Mouse (Mus musculus): ENCODE data around the gene Defa26. TPM values are rescaled to one million over a fixed set of nuclear protein-coding genes. Genes with fewer than 3 reads are reported as not detected.
"Not testable (repeated sequence)": the region's sequence is repeated elsewhere in the genome, so short reads cannot be mapped to it uniquely, and the experiment has no call there.

Defa26 gene
- not detected in 2 replicates for polyA plus RNA-seq (2014; fragmentation: Nextera tagmentation; extraction: Ambion mirVana)

DNA sequence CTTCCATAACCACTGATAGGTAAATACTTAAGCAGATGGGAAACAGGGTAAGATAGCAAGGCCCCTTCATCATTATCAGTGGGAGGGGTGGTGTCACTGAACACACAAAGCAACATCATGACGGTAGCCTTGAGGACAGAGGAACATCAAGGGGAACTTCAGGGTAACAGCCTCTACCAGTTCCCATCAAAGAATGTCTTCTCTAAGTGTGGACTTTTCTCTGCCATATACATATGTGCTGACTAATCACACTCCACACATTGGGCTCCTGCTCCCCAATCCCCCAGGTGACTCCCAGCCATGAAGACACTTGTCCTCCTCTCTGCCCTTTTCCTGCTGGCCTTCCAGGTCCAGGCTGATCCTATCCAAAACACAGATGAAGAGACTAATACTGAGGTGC lies at the start of gene Defa26:
TSS of gene Defa26 (plus strand) at position 301 of the 400 bp plus-strand sequence.
- WGBS, result no CpG with 5 or more reads among the region's 1 CpGs
- not testable (repeated sequence) for ATAC-seq (ENCODE audit: low FRiP score, low TSS enrichment); H3K9me3 ChIP-seq (ENCODE audit: control insufficient read depth, low read length); H3K4me3 ChIP-seq (ENCODE audit: low read length); H3K27ac ChIP-seq (ENCODE audit: low read depth, low read length); H3K9ac ChIP-seq (ENCODE audit: low read depth, low read length); H3K4me2 ChIP-seq (replicated peaks; ENCODE audit: low read depth, low read length); H3K4me1 ChIP-seq (ENCODE audit: control insufficient read depth, insufficient read depth, low read length); H3K27me3 ChIP-seq (ENCODE audit: control insufficient read depth, insufficient read depth, low read length); H3K36me3 ChIP-seq (ENCODE audit: control insufficient read depth, insufficient read depth, low read length)

DNA sequence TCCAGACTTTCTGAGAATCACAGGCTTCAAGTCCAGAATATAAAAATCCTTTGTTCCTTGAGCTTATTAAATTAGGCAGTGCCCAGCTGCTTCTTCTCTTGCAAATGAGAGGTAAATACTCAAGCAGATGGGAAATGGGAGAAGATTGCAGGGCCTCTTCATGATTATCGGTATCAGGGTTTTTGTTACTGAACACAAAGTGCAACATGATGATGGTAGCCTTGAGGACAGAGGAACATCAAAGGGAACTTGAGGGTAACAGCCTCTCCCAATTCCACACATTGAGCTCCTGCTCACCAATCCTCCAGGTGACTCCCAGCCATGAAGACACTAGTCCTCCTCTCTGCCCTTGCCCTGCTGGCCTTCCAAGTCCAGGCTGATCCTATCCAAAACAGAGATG lies 35.3 kb upstream of the Defa26 start, which contains the start of gene Defa28:
TSS of gene Defa28 (plus strand) at position 301 of the 400 bp plus-strand sequence.
- not testable (repeated sequence) for H3K36me3 ChIP-seq (ENCODE audit: control insufficient read depth, insufficient read depth, low read length); H3K4me1 ChIP-seq (ENCODE audit: control insufficient read depth, insufficient read depth, low read length); H3K4me2 ChIP-seq (replicated peaks; ENCODE audit: low read depth, low read length); H3K27me3 ChIP-seq (ENCODE audit: control insufficient read depth, insufficient read depth, low read length); ATAC-seq (ENCODE audit: low FRiP score, low TSS enrichment); H3K9ac ChIP-seq (ENCODE audit: low read depth, low read length); H3K27ac ChIP-seq (ENCODE audit: low read depth, low read length); H3K9me3 ChIP-seq (ENCODE audit: control insufficient read depth, low read length); H3K4me3 ChIP-seq (ENCODE audit: low read length)
- no CpG with 5 or more reads among the region's 1 CpGs for WGBS

DNA sequence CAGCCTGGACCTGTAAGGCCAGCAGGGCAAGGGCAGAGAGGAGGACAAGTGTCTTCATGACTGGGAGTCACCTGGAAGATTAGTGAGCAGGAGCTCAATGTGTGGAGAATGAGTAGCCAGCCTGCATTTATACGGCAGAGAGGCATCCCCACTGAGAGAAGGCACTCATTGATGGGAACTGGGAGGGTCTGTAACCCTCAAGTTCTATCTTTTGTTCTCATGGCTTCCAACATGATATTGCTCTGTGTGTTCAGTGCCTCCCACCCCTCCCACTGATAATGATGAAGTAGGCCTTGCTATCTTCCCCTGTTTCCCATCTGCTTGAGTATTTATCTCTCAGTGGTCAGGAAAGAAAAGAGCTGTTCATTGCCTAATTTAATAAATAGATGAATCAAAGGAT lies 23.6 kb upstream of the Defa26 start, which contains the start of gene Gm7861:
TSS of gene Gm7861 (minus strand) at position 101 of the 400 bp plus-strand sequence.
- not testable (repeated sequence) for H3K4me1 ChIP-seq (ENCODE audit: control insufficient read depth, insufficient read depth, low read length); H3K27me3 ChIP-seq (ENCODE audit: control insufficient read depth, insufficient read depth, low read length); H3K27ac ChIP-seq (ENCODE audit: low read depth, low read length); H3K36me3 ChIP-seq (ENCODE audit: control insufficient read depth, insufficient read depth, low read length); H3K9me3 ChIP-seq (ENCODE audit: control insufficient read depth, low read length); H3K4me3 ChIP-seq (ENCODE audit: low read length); ATAC-seq (ENCODE audit: low FRiP score, low TSS enrichment); H3K4me2 ChIP-seq (replicated peaks; ENCODE audit: low read depth, low read length); H3K9ac ChIP-seq (ENCODE audit: low read depth, low read length)
- WGBS, result no CpG with 5 or more reads among the region's 1 CpGs

DNA sequence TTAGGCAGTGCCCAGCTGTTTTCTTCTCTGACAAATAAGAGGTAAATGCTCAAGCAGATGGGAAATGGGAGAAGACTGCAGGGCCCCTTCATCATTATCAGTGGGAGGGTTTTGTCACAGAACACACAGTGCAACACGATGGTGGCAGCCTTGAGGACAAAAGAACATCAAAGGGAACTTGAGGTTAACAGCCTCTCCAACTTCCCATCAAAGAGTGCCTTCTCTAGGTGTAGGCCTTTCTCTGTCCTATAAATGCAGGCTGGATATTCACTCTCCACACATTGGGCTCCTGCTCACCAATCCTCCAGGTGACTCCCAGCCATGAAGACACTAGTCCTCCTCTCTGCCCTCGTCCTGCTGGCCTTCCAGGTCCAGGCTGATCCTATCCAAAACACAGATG lies 37.5 kb downstream of the Defa26 start, which contains the start of gene Defa17:
TSS of gene Defa17 (plus strand) at position 301 of the 400 bp plus-strand sequence.
- not testable (repeated sequence) for H3K4me1 ChIP-seq (ENCODE audit: control insufficient read depth, insufficient read depth, low read length); H3K27ac ChIP-seq (ENCODE audit: low read depth, low read length); H3K27me3 ChIP-seq (ENCODE audit: control insufficient read depth, insufficient read depth, low read length); H3K36me3 ChIP-seq (ENCODE audit: control insufficient read depth, insufficient read depth, low read length); H3K9me3 ChIP-seq (ENCODE audit: control insufficient read depth, low read length); ATAC-seq (ENCODE audit: low FRiP score, low TSS enrichment); H3K4me3 ChIP-seq (ENCODE audit: low read length); H3K4me2 ChIP-seq (replicated peaks; ENCODE audit: low read depth, low read length); H3K9ac ChIP-seq (ENCODE audit: low read depth, low read length)
- no CpG with 5 or more reads among the region's 2 CpGs for WGBS

DNA sequence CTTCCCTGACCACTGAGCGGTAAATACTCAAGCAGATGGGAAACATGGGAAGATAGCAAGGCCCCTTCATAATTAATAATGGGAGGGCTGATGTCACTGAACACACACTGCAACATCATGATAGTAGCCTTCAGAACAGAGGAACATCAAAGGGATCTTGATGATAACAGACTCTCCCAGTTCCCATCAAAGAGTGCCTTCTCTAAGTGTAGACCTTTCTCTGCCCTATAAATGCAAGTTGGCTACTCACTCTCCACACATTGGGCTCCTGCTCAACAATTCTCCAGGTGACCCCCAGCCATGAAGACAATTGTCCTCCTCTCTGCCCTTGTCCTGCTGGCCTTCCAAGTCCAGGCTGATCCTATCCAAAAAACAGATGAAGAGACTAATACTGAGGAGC lies 47.5 kb downstream of the Defa26 start, which contains the start of gene Defa34:
TSS of gene Defa34 (plus strand) at position 301 of the 400 bp plus-strand sequence.
- not testable (repeated sequence) for H3K9me3 ChIP-seq (ENCODE audit: control insufficient read depth, low read length); H3K4me3 ChIP-seq (ENCODE audit: low read length); H3K27me3 ChIP-seq (ENCODE audit: control insufficient read depth, insufficient read depth, low read length); H3K4me1 ChIP-seq (ENCODE audit: control insufficient read depth, insufficient read depth, low read length); H3K4me2 ChIP-seq (replicated peaks; ENCODE audit: low read depth, low read length); ATAC-seq (ENCODE audit: low FRiP score, low TSS enrichment); H3K27ac ChIP-seq (ENCODE audit: low read depth, low read length); H3K9ac ChIP-seq (ENCODE audit: low read depth, low read length); H3K36me3 ChIP-seq (ENCODE audit: control insufficient read depth, insufficient read depth, low read length)
- WGBS, result no CpG with 5 or more reads among the region's 1 CpGs

Other genes starting within 250 kb of the Defa26 start
- not detected in 2 replicates for gene Defa2, start 239.7 kb upstream of the Defa26 start, polyA plus RNA-seq (2014; fragmentation: Nextera tagmentation; extraction: Ambion mirVana)
- not detected in 2 replicates for gene Defa33, start 226.4 kb upstream of the Defa26 start, polyA plus RNA-seq (2014; fragmentation: Nextera tagmentation; extraction: Ambion mirVana)
- not detected in 2 replicates for gene Defa36, start 190.8 kb upstream of the Defa26 start, polyA plus RNA-seq (2014; fragmentation: Nextera tagmentation; extraction: Ambion mirVana)
- gene Gm7849, start 161.6 kb upstream of the Defa26 start, polyA plus RNA-seq (2014; fragmentation: Nextera tagmentation; extraction: Ambion mirVana), result not detected in 2 replicates
- gene Defa20, start 108.9 kb upstream of the Defa26 start, polyA plus RNA-seq (2014; fragmentation: Nextera tagmentation; extraction: Ambion mirVana), result not detected in 2 replicates
- gene Defa32, start 89.2 kb upstream of the Defa26 start, polyA plus RNA-seq (2014; fragmentation: Nextera tagmentation; extraction: Ambion mirVana), result not detected in 2 replicates
- gene Defa37, start 52.8 kb upstream of the Defa26 start, polyA plus RNA-seq (2014; fragmentation: Nextera tagmentation; extraction: Ambion mirVana), result not detected in 2 replicates
- gene Defa28, start 35.2 kb upstream of the Defa26 start, polyA plus RNA-seq (2014; fragmentation: Nextera tagmentation; extraction: Ambion mirVana), result not detected in 2 replicates
- gene Gm7861, start 23.7 kb upstream of the Defa26 start, polyA plus RNA-seq (2014; fragmentation: Nextera tagmentation; extraction: Ambion mirVana), result not detected in 2 replicates
- not detected in 2 replicates for gene Defa17, start 37.6 kb downstream of the Defa26 start, polyA plus RNA-seq (2014; fragmentation: Nextera tagmentation; extraction: Ambion mirVana)
- gene Defa34, start 47.6 kb downstream of the Defa26 start, polyA plus RNA-seq (2014; fragmentation: Nextera tagmentation; extraction: Ambion mirVana), result not detected in 2 replicates
- gene AY761184, start 85.5 kb downstream of the Defa26 start, polyA plus RNA-seq (2014; fragmentation: Nextera tagmentation; extraction: Ambion mirVana), result not detected in 2 replicates
- not detected in 2 replicates for gene Defa24, start 116.3 kb downstream of the Defa26 start, polyA plus RNA-seq (2014; fragmentation: Nextera tagmentation; extraction: Ambion mirVana)
- not detected in 2 replicates for gene Defb50, start 205.4 kb downstream of the Defa26 start, polyA plus RNA-seq (2014; fragmentation: Nextera tagmentation; extraction: Ambion mirVana)
- gene Defb2, start 221.7 kb downstream of the Defa26 start, polyA plus RNA-seq (2014; fragmentation: Nextera tagmentation; extraction: Ambion mirVana), result 0.86 TPM in 1 of 2 replicates, not detected in the other
- gene Defb10, start 240.7 kb downstream of the Defa26 start, polyA plus RNA-seq (2014; fragmentation: Nextera tagmentation; extraction: Ambion mirVana), result not detected in 2 replicates

Data from kidney, embryonic 14.5 days (tissue).